Mouse (Mus musculus): Measurements from ENCODE around the gene Exoc6b.

DNA sequence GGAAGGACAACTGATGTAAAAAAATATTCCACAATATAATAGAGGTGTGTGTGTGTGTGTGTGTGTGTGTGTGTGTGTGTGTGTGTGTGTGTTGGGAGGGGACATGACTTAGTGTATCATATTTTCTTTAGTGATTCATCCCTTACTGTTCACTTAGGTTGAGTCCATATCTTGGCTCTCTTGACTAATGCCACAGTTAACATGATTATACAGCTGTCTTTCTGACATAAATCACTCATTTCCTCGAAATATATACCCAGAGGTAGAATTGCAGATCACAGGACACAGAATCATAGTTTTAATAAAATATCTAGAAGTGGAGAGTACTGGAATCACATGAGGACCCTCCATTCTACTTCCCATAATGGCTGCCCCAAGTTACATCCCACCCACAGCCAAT, 117.7 kb downstream of the Exoc6b start:
- TF ChIP-seq CTCF (IDR thresholded peaks at IDR 0.05; ENCODE audit: control insufficient read depth, insufficient read depth, low read length) (no peak), POLR2A (IDR thresholded peaks at IDR 0.05; ENCODE audit: borderline replicate concordance, control insufficient read depth, low read depth, low read length) (no peak)

All from bone marrow, adult 2 months (tissue).